Mouse (Mus musculus): Measurements from ENCODE around the gene Zfr2.

Gene Zfr2

DNA sequence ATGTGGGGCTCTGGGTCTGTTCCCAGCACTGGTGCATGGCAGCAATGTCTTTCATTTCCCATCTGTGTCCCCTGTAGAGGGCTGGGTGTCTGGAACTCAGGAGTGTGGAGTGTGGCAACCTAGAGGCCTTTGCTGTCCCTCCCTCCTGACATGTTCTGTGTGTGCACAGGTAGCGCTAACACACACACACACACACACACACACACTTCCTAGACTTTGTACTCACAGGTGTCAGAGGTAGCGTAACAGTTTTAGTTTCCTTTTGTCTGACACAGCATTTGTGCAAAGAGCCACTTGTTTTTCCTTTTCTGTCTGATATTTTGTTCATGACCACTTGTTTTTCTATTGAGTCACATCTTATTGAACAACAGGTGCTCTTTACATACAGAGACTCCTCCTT lies 14.8 kb downstream of the Zfr2 start:
- DNase-seq (ENCODE audit: low spot score): no peak

DNA sequence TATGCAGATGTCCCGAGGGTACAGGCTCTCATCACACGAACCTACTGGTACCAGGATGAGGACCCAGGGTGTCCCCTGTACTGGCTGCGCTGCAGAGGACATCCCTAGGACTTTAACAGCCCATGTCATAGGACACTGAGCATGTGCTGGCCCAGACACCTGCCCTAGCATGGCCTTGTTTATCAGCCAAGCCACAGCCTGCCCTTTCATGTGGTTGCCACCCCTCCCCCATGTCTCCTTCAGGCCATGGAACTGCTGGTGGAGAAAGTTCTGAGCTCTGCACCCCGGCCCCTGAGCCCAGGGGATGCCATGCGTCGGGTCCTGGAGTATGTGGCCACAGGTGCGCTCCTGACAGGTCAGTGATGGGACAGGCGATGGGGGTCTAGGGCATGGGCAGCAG lies 16.5 kb downstream of the Zfr2 start:
- no peak for DNase-seq (ENCODE audit: low spot score)

GRCm38 (mm10) chr10:81252424-81253419 lies 19.8 kb downstream of the Zfr2 start, which contains the start of gene Matk:
Gene Matk, plus strand, starts transcription at chr10:81252935.
- DNase-seq (ENCODE audit: low spot score): no peak

DNA sequence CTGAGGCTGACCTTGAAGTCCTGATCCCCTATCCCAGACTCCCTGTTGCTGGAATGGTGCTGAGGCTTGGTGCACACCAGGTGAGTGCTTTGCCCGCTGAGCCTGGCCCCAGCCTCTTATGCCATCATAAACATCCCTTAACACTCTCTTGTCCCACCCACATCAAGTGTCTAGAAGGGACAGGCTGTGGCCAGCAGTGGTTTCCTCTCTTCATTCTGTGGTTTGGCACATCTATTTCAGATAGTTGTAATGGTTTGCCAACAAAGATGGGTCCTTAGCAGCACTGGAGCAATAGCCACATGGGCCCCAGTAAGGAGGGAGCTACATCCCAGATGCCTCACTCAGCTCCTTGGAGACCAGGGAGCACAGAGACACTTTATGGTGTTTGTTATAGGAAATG lies 21.9 kb downstream of the Zfr2 start:
- DNase-seq (ENCODE audit: low spot score): no peak

DNA sequence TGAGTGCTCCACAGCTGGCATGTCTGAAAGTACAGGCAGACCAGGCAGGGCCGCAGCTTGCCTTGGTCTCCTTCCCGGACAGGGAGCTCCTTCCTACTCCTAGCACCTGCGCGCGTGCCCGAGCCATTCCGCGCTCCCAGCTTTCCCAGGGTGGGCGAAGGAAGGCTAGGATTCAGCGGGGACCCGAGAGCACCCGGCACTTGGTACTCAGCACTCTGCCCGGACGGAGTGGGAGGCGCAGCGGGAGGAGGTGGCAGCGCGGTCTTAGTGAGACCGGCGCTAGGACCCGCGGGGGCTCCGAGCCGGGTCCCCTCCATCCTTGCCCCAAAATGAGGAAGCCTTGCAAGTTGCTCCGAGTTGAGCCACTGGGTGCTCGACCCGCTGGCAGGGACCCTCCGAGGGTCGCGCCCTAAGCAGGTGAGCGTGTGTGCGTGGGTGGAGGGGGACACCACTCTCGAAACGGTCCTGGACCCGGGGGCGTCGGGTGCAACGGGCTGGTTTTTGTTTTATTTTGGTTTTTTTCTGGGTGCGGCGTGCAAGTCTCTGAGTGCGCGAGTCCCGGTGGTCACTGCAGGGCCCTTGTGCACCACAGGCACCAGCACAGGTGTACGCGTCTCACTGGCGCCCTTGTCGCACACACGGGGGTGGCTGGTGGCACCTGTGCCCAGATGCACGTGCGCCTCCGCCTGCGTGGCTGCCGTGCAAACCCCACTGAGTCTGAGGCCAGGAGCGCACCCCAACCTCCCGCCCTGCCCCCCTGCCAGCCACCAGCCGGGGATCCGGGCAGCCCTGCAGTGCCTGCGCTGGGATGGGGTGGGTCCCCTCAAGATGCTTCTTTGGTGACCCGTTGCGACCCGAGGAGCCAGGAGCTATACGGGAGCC lies 24.4 kb downstream of the Zfr2 start:
- no peak for DNase-seq (ENCODE audit: low spot score)

DNA sequence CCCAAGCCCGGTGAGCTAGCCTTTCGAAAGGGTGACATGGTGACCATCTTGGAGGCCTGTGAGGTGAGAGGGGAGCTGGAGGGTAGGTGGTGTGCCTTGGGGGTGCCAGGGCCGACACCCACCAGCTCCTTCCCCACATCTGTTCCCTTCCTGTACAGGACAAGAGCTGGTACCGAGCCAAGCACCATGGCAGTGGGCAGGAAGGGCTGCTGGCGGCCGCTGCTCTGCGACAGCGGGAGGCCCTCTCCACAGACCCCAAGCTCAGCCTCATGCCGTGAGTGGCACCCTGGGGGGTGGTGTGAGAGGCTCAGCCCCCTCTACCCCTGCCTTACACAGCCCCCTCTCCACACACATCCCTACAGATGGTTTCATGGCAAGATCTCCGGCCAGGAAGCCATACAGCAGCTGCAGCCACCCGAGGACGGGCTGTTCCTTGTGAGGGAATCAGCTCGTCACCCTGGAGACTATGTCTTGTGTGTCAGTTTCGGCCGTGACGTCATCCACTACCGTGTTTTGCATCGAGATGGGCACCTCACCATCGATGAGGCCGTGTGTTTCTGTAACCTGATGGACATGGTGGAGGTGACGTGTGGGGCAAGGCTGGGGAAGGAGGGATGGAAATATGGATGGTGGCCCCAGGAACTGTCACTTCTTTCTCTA lies 26.4 kb downstream of the Zfr2 start:
- DNase-seq (ENCODE audit: low spot score): no peak

- DNase-seq (ENCODE audit: low spot score): no peak
Measured at GRCm38 (mm10) chr10:81261025-81261424, 28.1 kb downstream of the Zfr2 start.

DNA sequence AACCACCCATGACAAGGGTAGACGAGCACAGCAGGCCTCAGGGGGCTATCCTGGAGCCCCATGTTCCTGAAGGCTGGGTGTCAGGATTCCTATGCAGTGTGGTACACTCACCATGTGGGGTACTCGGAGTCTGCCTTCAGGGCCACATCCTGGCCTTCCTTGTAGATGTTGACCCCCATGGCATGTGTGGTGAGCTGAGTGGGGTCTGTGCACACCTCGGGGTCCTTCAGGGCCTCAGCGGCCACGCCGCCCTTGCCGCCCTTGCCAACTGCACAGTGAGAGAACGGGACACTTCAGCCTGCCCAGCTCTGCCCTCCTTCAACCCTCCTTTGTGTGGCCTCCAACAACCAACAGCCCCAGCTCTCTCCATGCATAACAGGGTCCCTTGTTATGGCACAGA lies 32.6 kb downstream of the Zfr2 start:
- DNase-seq (ENCODE audit: low spot score): no peak

GRCm38 (mm10) chr10:81266211-81267105 lies 33.5 kb downstream of the Zfr2 start, which contains the start of the genes Mrpl54 and Apba3:
Gene Mrpl54, minus strand, starts transcription at chr10:81266934.
Gene Apba3, plus strand, starts transcription at chr10:81266960.
- DNase-seq (ENCODE audit: low spot score): peak; percentile 97

DNA sequence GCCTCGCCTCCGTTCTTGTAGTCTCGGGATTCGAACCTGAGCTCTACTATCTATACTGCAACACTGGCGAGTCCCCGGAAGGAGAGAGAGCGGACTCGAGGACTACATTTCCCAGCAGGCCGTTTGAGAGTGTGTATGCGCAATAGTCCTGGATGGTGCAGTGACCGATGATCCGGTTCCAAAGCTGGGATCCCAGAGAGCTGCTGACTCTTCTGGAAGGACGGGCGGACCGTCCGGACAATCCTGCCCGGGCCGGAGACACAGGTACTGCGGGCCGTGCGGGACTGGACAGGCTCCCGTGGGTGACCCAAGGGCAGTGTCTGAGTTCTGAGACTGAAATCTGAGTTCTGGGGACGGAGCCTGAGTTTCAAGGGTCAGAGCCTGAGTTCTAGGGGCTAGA lies 35.1 kb downstream of the Zfr2 start:
- DNase-seq (ENCODE audit: low spot score): peak; percentile 57

GRCm38 (mm10) chr10:81268643-81269412 lies 35.9 kb downstream of the Zfr2 start:
- DNase-seq (ENCODE audit: low spot score): no peak

- no peak for DNase-seq (ENCODE audit: low spot score)
Measured at GRCm38 (mm10) chr10:81272356-81272755, 39.4 kb downstream of the Zfr2 start.

DNA sequence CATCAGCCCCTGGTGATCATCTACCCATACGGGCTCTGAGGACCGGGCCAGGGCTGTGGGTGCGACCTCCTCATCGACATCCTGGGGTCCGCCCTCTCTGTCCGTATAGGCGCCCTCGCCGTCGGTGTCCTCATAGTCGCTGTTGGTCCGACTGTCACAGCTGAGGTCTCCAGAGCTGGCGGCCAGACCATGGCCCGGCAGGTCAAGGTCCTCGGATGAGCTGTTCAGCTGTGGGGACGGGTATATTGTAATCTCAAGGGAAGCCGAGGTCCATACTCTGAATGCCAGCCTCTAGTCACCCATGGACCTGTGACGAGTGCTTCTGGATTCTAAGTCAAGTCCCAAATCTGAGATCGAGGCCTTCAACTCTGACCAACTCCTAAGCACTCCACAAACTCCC lies 40.9 kb downstream of the Zfr2 start:
- DNase-seq (ENCODE audit: low spot score): no peak

DNA sequence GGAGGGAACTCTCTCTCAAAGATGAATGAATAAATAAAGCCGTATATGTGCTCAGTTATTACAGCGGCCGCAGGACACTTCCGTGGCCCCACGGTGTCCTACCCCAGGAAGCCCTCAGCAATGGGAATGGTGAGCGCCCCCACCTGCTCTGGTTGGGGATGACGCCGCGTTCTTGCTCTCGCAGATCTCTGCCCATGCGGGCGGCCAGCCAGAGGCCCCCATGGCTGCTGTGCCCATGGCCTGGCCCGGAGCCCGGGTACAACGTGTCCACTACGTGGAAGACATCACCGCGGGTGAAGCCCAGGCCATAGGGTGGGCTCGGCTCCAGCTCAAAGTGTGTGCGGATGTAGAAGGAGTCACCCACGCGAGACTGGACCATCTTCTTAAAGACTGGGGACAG lies 44.7 kb downstream of the Zfr2 start:
- DNase-seq (ENCODE audit: low spot score): no peak

DNA sequence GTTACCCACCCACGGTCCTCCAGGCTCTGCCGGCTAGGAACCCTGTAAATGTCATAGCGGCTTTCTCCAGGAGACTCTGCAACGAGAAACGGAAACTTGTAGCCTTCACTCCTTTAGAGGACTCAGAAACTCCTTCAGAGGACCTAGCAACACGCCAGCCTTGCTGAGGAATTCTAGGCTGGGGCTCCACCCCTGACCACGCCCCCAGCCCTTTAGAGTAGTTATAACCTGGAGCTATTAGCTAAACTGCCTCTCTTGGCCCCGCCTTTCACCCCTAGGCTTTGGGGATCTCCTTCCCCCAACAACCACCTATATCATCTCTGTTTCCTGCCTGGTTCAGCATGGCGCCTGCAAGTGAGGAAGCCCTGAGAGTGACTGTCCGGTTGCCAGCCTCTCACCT lies 46.5 kb downstream of the Zfr2 start:
- DNase-seq (ENCODE audit: low spot score): no peak

DNA sequence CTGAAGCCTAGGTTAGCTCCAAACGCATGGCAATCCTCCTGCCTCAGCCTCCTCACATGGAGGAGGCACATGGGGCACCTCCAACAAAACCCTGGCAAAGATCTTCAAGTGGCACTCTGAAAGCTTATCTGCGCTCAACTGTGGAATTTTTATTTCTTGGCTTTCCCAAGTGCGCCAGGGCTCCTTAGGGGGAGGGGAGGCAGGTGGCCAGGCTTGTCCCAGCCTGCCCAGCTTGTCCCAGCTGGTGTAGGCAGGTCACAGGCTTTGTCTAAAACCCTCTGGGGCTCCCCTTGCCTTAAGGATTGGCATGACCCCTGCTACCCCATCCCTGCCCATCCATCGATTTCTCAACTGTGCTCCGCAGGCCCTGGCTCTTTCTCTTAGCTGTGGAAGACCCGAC lies 51.2 kb downstream of the Zfr2 start:
- DNase-seq (ENCODE audit: low spot score): no peak

DNA sequence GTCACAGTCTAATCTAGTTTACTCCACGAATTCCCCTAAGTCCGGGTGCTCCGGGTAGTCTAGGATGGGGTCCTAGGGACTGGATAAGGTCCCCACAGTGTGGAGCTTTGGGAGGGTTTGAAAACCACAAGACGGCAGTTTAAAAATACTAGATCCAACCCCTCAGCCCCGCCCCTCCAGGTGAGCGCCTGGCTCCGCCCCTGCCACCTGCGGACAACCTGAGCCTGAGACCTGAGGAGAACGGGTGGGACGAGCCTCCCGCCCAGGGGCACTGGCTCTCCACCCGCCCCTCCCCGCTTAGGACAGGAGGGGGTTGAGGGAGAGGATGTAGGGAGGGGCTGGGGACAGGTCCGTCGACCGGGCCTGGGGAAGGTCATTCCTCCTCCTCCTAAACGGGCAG lies 51.8 kb downstream of the Zfr2 start:
- no peak for DNase-seq (ENCODE audit: low spot score)

GRCm38 (mm10) chr10:81285694-81286450 lies 52.9 kb downstream of the Zfr2 start:
- DNase-seq (ENCODE audit: low spot score): peak; percentile 86

GRCm38 (mm10) chr10:81286586-81286985 lies 53.6 kb downstream of the Zfr2 start:
- no peak for DNase-seq (ENCODE audit: low spot score)
